Mouse (Mus musculus) spleen, embryonic (tissue): ENCODE measurements around the gene Gdnf.

Experiments used
- CTCF ChIA-PET: fragments of 350-600 bp; sonication (Branson Sonifier 250); formaldehyde crosslinking; loops from one replicate; lab custom pipeline; 2022; lab: Charles Lee

The Gdnf gene

GRCm38 (mm10) chr15:7862890-7863289 lies 52.2 kb downstream of the Gdnf start:
- CTCF ChIA-PET: no interaction called here

- CTCF ChIA-PET: no interaction called here
Observed at GRCm38 (mm10) chr15:7863328-7863727, 52.7 kb downstream of the Gdnf start.

GRCm38 (mm10) chr15:7865305-7865704 lies 54.7 kb downstream of the Gdnf start:
- CTCF ChIA-PET: interaction anchor here (0.7 kb wide), 1 partner anchor 16 kb away, joined by 7 read pairs; no protein-coding TSS in a partner anchor

GRCm38 (mm10) chr15:7872473-7872872 lies 61.8 kb downstream of the Gdnf start:
- CTCF ChIA-PET: no interaction called here

GRCm38 (mm10) chr15:7875879-7876278 lies 65.2 kb downstream of the Gdnf start:
- CTCF ChIA-PET: no interaction called here

- CTCF ChIA-PET: no interaction called here
Observed at GRCm38 (mm10) chr15:7877560-7878467, 67.2 kb downstream of the Gdnf start.

GRCm38 (mm10) chr15:7878861-7879260 lies 68.2 kb downstream of the Gdnf start:
- CTCF ChIA-PET: no interaction called here

GRCm38 (mm10) chr15:7879956-7880355 lies 69.3 kb downstream of the Gdnf start:
- CTCF ChIA-PET: no interaction called here

GRCm38 (mm10) chr15:7884181-7884580 lies 73.5 kb downstream of the Gdnf start:
- CTCF ChIA-PET: no interaction called here

GRCm38 (mm10) chr15:7885106-7885505 lies 74.5 kb downstream of the Gdnf start:
- CTCF ChIA-PET: no interaction called here

GRCm38 (mm10) chr15:7886591-7886990 lies 75.9 kb downstream of the Gdnf start:
- CTCF ChIA-PET: no interaction called here
